Mouse (Mus musculus): Measurements from ENCODE around the gene Insrr. TPM values are rescaled to one million over a fixed set of nuclear protein-coding genes. Genes with fewer than 3 reads are reported as not detected.

Gene Insrr
- polyA plus RNA-seq, 1 experiment from 2014 or later, result 0.50 TPM

DNA sequence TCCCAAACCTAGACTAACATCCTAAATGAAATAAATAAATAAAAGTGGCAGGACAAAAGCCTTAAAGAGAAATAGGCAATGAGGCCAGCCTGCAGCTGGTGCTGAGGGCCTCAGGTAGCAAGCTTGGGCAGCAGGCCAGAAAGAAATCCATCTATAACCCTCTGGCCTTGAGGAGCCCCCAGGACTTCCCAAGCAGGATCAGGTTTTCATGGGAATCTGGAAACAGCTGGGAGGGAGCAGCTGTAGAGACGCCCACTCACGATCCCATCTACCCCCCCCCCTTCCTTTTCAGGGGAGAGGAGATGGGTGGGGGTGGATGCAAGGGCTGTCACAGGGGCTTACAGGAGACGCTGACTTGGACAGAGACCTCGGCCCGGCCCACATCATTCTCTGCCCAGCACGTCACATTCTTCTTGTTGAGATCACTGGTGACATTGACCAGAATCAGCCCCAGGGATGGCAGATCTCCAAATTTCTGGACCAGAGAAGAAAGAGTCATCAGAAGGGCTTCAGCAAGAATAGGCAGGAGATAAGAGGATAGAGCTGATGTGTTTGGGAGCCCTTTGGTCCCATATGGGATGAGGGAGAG, 11.0 kb upstream of the Insrr start:
- ATAC-seq (ENCODE audit: insufficient read depth, low FRiP score), result peak; percentile 44; the same call in 1 of the 2 replicates
- Histone ChIP-seq H3K4me3 (replicated peaks; ENCODE audit: low read length) (no peak overlapping the region), H3K36me3 (ENCODE audit: control insufficient read depth, insufficient read depth, low read length) (no peaks in the 10 kb centered on the region), H3K9ac (ENCODE audit: low read length) (no peak overlapping the region), H3K27ac (ENCODE audit: low read length) (no peak overlapping the region), H3K27me3 (ENCODE audit: control insufficient read depth, insufficient read depth, low read length) (no peaks in the 10 kb centered on the region), H3K9me3 (replicated peaks; ENCODE audit: control insufficient read depth, low read length) (no peaks in the 10 kb centered on the region), H3K4me1 (ENCODE audit: control insufficient read depth, insufficient read depth, low read length) (no peaks in the 10 kb centered on the region; the same call in 1 of the 2 replicates), H3K4me2 (ENCODE audit: low read depth, low read length) (no peak overlapping the region)
- WGBS, result 12% methylated on average over 6 of the region's 6 CpGs

DNA sequence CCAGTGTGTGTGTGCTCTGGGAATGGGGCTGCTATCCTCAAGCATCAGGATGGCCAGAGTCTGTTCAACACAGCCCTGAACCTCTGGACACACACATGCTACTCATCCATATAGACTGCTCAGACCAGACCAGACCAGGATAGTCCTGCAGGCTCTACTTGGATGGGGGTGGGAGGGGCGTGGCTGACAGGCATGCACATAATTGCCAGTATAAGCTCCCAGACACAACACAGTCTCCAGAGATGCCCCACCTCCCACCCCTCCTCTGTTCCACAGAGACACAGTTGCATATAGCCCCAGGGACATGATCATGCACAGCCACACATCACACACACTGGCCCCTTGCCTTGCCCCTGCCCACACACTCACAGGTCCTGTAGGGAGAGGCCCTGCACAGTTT, 7.5 kb upstream of the Insrr start:
- WGBS, result 48% methylated on average over 1 of the region's 1 CpGs
- no peak overlapping the region for H3K4me3 ChIP-seq (replicated peaks; ENCODE audit: low read length)
- no peak overlapping the region for H3K27ac ChIP-seq (ENCODE audit: low read length)
- peaks cover 30% of the 10 kb centered on the region for H3K27me3 ChIP-seq (ENCODE audit: control insufficient read depth, insufficient read depth, low read length)
- no peaks in the 10 kb centered on the region for H3K9me3 ChIP-seq (replicated peaks; ENCODE audit: control insufficient read depth, low read length)
- ATAC-seq (ENCODE audit: insufficient read depth, low FRiP score), result no peak
- no peaks in the 10 kb centered on the region; the same call in 1 of the 2 replicates for H3K4me1 ChIP-seq (ENCODE audit: control insufficient read depth, insufficient read depth, low read length)
- H3K9ac ChIP-seq (ENCODE audit: low read length), result no peak overlapping the region
- no peaks in the 10 kb centered on the region for H3K36me3 ChIP-seq (ENCODE audit: control insufficient read depth, insufficient read depth, low read length)
- H3K4me2 ChIP-seq (ENCODE audit: low read depth, low read length), result no peak overlapping the region

GRCm38 (mm10) chr3:87789768-87790167, 7.0 kb upstream of the Insrr start:
- Histone ChIP-seq H3K9ac (ENCODE audit: low read length) (no peak overlapping the region), H3K4me1 (ENCODE audit: control insufficient read depth, insufficient read depth, low read length) (peaks cover 1% of the 10 kb centered on the region)
- ATAC-seq (ENCODE audit: insufficient read depth, low FRiP score), result no peak

DNA sequence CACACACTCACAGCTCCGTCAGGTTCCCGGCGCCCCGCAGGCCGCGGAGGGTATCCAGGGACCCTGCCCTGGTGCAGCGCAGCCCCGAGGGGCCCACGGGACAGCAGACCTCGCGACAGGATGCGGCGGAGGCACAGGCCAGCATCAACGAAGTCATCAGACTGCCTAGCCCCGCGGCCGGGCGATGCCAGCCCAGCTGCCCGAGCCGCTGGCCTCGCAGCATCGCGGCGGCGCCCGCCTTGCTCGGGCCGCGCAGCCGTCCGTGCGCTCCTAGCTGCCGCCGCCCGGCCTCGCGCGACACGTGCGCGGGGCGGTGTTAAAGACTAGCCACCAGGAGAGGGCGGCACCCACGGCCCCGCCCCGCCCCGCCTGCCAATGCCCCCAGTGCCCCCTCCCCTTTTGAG, 1.8 kb upstream of the Insrr start, which contains the start of gene Ntrk1:
Gene Ntrk1, minus strand, starts transcription at position 241 of the 404 bp plus-strand sequence.
- WGBS, result 3% methylated on average over 47 of the region's 47 CpGs
- Histone ChIP-seq H3K4me3 (replicated peaks; ENCODE audit: low read length) (peak within 1 kb of the TSS; percentile 30), H3K36me3 (ENCODE audit: control insufficient read depth, insufficient read depth, low read length) (no peaks in the 10 kb centered on the region), H3K9ac (ENCODE audit: low read length) (peak within 1 kb of the TSS; percentile 38; the same call in 1 of the 2 replicates), H3K27ac (ENCODE audit: low read length) (no peak within 1 kb of the TSS), H3K4me1 (ENCODE audit: control insufficient read depth, insufficient read depth, low read length) (peaks cover 26% of the 10 kb centered on the region), H3K9me3 (replicated peaks; ENCODE audit: control insufficient read depth, low read length) (no peaks in the 10 kb centered on the region), H3K27me3 (ENCODE audit: control insufficient read depth, insufficient read depth, low read length) (peaks cover 75% of the 10 kb centered on the region), H3K4me2 (ENCODE audit: low read depth, low read length) (peak within 1 kb of the TSS; percentile 51)
- ATAC-seq (ENCODE audit: insufficient read depth, low FRiP score), result no peak

More at GRCm38 (mm10) chr3:87789768-87790167, 7.0 kb upstream of the Insrr start:
- Histone ChIP-seq H3K27me3 (ENCODE audit: control insufficient read depth, insufficient read depth, low read length) (peaks cover 35% of the 10 kb centered on the region), H3K4me2 (ENCODE audit: low read depth, low read length) (no peak overlapping the region), H3K9me3 (replicated peaks; ENCODE audit: control insufficient read depth, low read length) (no peaks in the 10 kb centered on the region), H3K4me3 (replicated peaks; ENCODE audit: low read length) (no peak overlapping the region), H3K27ac (ENCODE audit: low read length) (no peak overlapping the region), H3K36me3 (ENCODE audit: control insufficient read depth, insufficient read depth, low read length) (no peaks in the 10 kb centered on the region)
- WGBS, result 27% methylated on average over 5 of the region's 5 CpGs

GRCm38 (mm10) chr3:87795336-87796277, 1.1 kb upstream of the Insrr start:
- H3K36me3 ChIP-seq (ENCODE audit: control insufficient read depth, insufficient read depth, low read length), result no peaks in the 10 kb centered on the region
- 15% methylated on average over 33 of the region's 33 CpGs for WGBS
- peak overlapping the region; percentile 51 for H3K4me2 ChIP-seq (ENCODE audit: low read depth, low read length)
- no peaks in the 10 kb centered on the region for H3K9me3 ChIP-seq (replicated peaks; ENCODE audit: control insufficient read depth, low read length)
- ATAC-seq (ENCODE audit: insufficient read depth, low FRiP score), result no peak
- peak overlapping the region; percentile 30 for H3K4me3 ChIP-seq (replicated peaks; ENCODE audit: low read length)
- 0 out of 2 replicates have a peak overlapping the region, but pooled peaks have one; percentile 38 for H3K9ac ChIP-seq (ENCODE audit: low read length)
- H3K27me3 ChIP-seq (ENCODE audit: control insufficient read depth, insufficient read depth, low read length), result peaks cover 78% of the 10 kb centered on the region
- peaks cover 26% of the 10 kb centered on the region for H3K4me1 ChIP-seq (ENCODE audit: control insufficient read depth, insufficient read depth, low read length)
- no peak overlapping the region for H3K27ac ChIP-seq (ENCODE audit: low read length)

GRCm38 (mm10) chr3:87801681-87802080, 4.9 kb downstream of the Insrr start:
- WGBS, result 57% methylated on average over 5 of the region's 5 CpGs
- Histone ChIP-seq H3K9ac (ENCODE audit: low read length) (no peak overlapping the region), H3K4me1 (ENCODE audit: control insufficient read depth, insufficient read depth, low read length) (peaks cover 16% of the 10 kb centered on the region), H3K27ac (ENCODE audit: low read length) (no peak overlapping the region), H3K27me3 (ENCODE audit: control insufficient read depth, insufficient read depth, low read length) (peaks cover 66% of the 10 kb centered on the region), H3K4me2 (ENCODE audit: low read depth, low read length) (no peak overlapping the region), H3K4me3 (replicated peaks; ENCODE audit: low read length) (no peak overlapping the region), H3K9me3 (replicated peaks; ENCODE audit: control insufficient read depth, low read length) (no peaks in the 10 kb centered on the region), H3K36me3 (ENCODE audit: control insufficient read depth, insufficient read depth, low read length) (no peaks in the 10 kb centered on the region)
- peak; percentile 34; the same call in 1 of the 2 replicates for ATAC-seq (ENCODE audit: insufficient read depth, low FRiP score)

DNA sequence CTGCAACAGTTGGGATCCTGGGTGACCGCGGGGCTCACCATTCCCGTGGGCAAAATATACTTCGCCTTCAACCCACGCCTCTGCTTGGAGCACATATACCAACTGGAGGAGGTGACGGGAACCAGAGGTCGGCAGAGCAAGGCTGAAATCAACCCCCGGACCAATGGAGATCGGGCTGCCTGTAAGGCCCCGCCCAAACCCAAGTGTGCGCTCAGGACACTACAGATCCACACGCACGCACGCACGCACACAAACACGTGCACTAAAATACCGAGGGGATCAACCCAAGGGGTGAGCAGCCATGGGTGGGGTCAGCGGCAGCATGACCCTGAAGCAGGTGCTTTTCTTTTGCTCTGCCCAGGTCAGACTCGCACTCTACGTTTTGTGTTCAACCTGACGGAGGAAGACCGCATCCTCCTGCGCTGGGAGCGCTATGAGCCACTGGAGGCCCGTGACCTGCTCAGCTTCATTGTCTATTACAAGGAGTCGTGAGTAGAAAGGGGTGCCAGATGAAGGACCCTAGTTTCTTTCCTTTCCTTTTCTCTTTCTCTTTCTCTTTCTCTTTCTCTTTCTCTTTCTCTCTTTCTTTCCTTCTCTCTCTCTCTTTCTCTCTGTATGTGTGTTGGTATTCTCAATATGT, 7.4 kb downstream of the Insrr start:
- H3K4me2 ChIP-seq (ENCODE audit: low read depth, low read length), result peak overlapping the region; percentile 56
- no peak overlapping the region for H3K9ac ChIP-seq (ENCODE audit: low read length)
- 0 out of 2 replicates have a peak, but pooled peaks cover 3% of the 10 kb centered on the region for H3K4me1 ChIP-seq (ENCODE audit: control insufficient read depth, insufficient read depth, low read length)
- no peak for ATAC-seq (ENCODE audit: insufficient read depth, low FRiP score)
- H3K27ac ChIP-seq (ENCODE audit: low read length), result no peak overlapping the region
- H3K4me3 ChIP-seq (replicated peaks; ENCODE audit: low read length), result peak overlapping the region; percentile 36
- no peaks in the 10 kb centered on the region for H3K36me3 ChIP-seq (ENCODE audit: control insufficient read depth, insufficient read depth, low read length)
- 5% methylated on average over 26 of the region's 26 CpGs for WGBS
- H3K9me3 ChIP-seq (replicated peaks; ENCODE audit: control insufficient read depth, low read length), result no peaks in the 10 kb centered on the region
- H3K27me3 ChIP-seq (ENCODE audit: control insufficient read depth, insufficient read depth, low read length), result peaks cover 57% of the 10 kb centered on the region

DNA sequence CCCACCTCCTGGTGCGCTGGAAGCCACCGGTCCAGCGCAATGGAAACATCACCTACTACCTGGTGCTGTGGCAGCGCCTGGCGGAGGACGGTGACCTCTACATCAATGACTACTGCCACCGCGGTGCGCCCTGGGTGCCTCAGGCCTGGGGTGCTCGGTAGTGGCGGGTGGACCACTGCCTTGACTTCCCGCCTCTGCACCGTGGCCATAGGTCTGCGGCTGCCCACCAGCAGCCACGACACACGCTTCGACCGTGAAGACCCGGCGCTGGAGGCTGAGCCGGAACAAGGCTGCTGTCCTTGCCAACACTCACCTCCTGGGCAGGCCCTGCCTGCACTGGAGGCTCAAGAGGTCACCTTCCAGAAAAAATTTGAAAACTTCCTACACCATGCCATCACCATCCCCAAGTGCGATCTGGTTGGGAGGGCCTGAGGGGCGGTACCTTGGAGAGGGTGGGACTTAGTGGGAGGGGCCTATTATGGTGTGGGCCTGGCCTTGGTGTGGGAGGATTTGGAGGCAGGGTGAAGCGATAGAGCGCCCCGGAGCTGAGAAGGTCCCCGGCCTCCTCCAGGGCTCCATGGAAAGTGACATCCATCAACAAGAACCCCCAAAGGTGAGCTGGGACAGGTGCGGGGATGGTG, 12.7 kb downstream of the Insrr start:
- H3K4me3 ChIP-seq (replicated peaks; ENCODE audit: low read length), result peak overlapping the region; percentile 26
- peak; percentile 51; the same call in 1 of the 2 replicates for ATAC-seq (ENCODE audit: insufficient read depth, low FRiP score)
- H3K4me1 ChIP-seq (ENCODE audit: control insufficient read depth, insufficient read depth, low read length), result peaks cover 7% of the 10 kb centered on the region
- H3K4me2 ChIP-seq (ENCODE audit: low read depth, low read length), result peak overlapping the region; percentile 39
- WGBS, result 6% methylated on average over 28 of the region's 28 CpGs
- H3K27me3 ChIP-seq (ENCODE audit: control insufficient read depth, insufficient read depth, low read length), result peaks cover 52% of the 10 kb centered on the region
- no peaks in the 10 kb centered on the region for H3K9me3 ChIP-seq (replicated peaks; ENCODE audit: control insufficient read depth, low read length)
- no peaks in the 10 kb centered on the region for H3K36me3 ChIP-seq (ENCODE audit: control insufficient read depth, insufficient read depth, low read length)
- no peak overlapping the region; the same call in 1 of the 2 replicates for H3K9ac ChIP-seq (ENCODE audit: low read length)
- no peak overlapping the region for H3K27ac ChIP-seq (ENCODE audit: low read length)
